Mouse (Mus musculus) erythroid progenitor cell, adult 5-6 weeks (primary cell): ENCODE measurements around the gene Ppp1r35. TPM values are rescaled to one million over a fixed set of nuclear protein-coding genes. Genes with fewer than 3 reads are reported as not detected.

Experiments used
- ATAC-seq: replicated peaks from 2 replicates; pipeline ENCODE4 v1.8.0; 2016; ENCODE audit warnings: moderate number of reproducible peaks, mild to moderate bottlenecking, moderate TSS enrichment, inconsistent platforms; ENCODE audit not compliant: poor library complexity, low FRiP score, severe bottlenecking
- total RNA-seq, 2 experiments: library from RNA; stranded (forward) in 1 of 2; stranded (reverse) in 1 of 2; fragments of 150-400 nt in 1 of 2; fragments of 186-747, 209-891 nt in 1 of 2; gene quantifications; 2 replicates each; pipeline versions ENCODE4 v1.2.3 to v1.2.4; 2015 to 2017; ENCODE audit warnings: low replicate concordance in 2 of 2

Gene Ppp1r35
- 43.6 and 45.8 TPM in 2 replicates for total RNA-seq (2015; ENCODE audit: low replicate concordance)
- total RNA-seq (2017; ENCODE audit: low replicate concordance), result 28.0 and 51.0 TPM in 2 replicates

GRCm38 (mm10) chr5:137778635-137779034 is at the start of gene Ppp1r35:
Gene Ppp1r35 (plus strand): TSS chr5:137778849.
- ATAC-seq, result peak; percentile 95

- no peak for ATAC-seq
Observed at GRCm38 (mm10) chr5:137733638-137734288, 44.9 kb upstream of the Ppp1r35 start.

GRCm38 (mm10) chr5:137734289-137735061 is 44.2 kb upstream of the Ppp1r35 start:
- no peak for ATAC-seq

DNA sequence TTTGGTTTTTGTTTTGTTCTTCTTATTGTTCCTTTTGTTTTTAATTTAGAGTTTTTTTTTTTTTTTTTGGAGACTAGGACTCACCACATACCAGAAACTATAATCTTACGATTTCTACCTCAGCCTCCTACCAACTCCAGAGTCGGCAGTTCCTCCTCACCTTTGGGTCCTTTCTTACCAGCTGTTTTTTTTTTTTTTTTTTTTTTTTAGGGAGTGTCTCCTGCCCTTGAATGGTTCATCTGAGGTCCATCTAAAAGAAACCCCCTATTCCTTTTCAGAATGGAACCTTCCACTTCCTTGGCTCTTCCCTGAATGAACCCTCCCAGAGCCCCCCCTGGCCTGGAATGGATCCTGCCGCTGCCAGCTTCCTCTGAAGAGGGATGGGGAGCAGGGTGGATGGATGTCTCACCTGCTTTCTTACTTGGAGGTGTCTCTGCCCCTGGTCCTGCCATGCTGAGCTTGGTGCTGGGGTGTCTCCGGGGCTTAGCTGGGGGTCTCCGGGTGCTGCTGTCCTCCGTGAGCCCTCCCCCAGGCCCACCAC is 41.2 kb upstream of the Ppp1r35 start:
- ATAC-seq, result no peak

GRCm38 (mm10) chr5:137738516-137738915 is 40.1 kb upstream of the Ppp1r35 start:
- ATAC-seq, result no peak

DNA sequence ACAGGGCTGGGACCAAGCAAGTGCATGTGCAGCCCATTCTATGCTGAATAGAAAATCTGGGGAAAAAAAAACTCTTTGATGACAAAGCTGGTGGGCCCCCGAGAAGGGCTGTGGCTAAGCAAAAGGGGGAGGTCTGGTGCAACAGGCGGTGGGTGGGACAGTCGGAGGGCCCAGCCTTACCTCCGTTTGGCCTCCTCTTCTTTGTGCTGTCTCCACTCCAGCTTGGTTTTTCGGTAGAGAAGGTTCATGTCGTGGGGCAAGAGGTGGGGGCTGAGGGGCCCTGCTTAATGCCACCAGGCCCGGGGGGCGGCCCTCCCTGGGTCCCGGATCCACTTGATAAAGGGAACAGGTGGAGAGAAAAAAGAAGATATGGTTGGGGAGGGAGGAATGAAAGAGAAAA is 39.2 kb upstream of the Ppp1r35 start:
- no peak for ATAC-seq

GRCm38 (mm10) chr5:137740506-137740905 is 38.1 kb upstream of the Ppp1r35 start:
- ATAC-seq, result no peak

GRCm38 (mm10) chr5:137741023-137741931 is 37.4 kb upstream of the Ppp1r35 start, which contains the start of gene Nyap1:
Gene Nyap1 (minus strand): TSS chr5:137741607.
- ATAC-seq, result peak; percentile 75

DNA sequence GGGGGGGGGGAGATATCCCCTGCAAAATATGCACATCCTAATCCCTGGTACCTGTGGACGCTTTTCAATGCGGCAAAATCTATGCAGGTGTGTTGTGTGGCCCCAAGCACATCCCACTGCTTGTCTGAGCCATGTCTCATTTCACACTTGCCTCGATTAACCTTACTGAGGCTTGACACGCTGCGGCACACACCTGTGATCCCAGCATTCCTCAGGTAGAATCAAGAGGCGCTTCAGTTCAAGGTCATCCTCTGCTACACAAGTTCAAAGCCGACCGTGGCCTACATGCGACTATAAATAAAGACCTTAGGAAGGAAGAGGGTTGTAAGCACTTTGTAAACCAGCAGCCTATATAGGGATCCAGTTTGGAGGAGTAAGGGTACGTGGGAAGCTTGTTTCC is 36.6 kb upstream of the Ppp1r35 start:
- no peak for ATAC-seq

DNA sequence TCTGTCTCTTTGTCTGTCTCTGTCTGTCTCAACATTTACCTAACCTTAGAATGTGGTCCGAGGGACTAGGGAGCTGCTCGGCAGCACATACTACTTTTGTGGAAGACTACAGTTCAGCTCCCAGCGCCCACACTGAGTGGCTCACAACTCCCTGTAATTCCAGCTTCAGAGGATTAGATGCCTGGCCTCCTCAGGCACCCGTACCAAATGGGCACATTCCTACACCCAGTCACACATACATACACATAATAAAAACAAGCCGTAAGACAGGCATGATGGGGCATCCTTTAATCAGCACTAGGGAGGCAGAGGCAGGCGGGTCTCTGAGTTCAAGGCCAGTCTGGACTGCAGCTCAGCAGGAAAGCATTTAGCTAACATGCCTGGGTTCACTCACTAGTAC is 35.8 kb upstream of the Ppp1r35 start:
- no peak for ATAC-seq

DNA sequence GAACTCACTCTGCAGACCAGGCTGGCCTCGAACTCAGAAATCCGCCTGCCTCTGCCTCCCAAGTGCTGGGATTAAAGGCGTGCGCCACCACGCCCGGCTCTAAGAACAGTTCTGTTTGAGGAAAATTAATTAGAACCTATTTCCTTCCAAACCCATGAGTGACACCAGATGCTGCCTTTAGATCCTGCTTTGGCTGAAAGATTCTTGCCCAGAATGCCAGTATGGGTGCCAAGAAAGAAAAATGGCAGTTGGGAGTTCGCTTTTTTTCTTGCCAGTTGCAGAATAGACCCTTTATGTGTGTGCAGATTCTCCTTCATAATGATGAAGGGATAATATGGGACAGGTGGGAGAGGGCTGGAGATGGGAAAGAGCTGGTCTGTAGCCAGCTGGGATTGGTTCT is 34.5 kb upstream of the Ppp1r35 start:
- ATAC-seq, result no peak

DNA sequence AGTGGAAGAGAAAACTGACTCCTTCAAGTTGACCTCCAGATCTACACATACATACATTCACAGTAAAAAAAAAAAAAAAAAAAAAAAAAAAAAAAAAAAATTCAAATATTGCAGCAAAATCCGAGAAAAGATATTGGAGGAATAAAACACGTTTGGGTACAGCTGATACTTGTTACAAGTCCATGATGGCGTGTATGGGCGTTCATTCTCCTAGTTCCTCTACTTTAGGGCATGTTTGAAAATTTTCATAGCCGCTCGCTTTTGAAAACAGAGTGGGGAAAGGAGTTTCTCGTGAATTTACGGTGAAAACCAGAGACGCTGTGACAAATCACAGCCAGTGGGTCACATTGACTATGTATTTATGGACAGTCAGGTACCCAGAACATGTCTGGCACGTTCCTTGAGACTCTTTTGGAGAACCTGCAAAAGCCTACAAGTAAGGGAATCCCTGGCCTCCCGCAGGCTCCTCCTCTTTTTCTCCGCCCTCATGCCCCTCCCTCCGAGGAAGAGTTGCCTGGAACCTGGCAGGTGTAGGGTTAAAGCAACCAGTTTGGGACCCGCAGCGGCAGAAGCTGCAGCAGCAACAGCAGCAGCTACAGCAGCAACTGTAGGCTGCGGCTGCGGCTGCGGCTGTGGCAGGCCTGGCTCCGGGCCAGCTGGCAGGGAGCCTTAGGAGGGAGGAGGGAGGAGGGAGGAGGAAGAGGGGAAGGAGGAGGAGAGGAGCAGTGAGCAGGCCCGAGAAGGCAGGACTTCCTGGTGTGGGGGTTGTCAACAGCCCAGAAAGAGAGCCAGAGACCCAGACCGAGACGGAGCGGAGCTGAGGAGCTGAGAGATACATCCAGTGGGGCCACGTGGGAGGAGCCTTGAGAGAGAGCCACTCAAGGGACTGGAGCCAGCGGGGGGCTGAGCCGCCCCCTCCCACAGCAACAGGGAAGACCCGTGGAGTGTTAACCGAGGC is 33.2 kb upstream of the Ppp1r35 start, which contains the start of gene Tsc22d4:
TSS of gene Tsc22d4 (plus strand) at position 517 of the 958 bp plus-strand sequence.
- peak; percentile 75 for ATAC-seq

- ATAC-seq, result peak; percentile 55
Observed at GRCm38 (mm10) chr5:137746282-137746850, 32.3 kb upstream of the Ppp1r35 start.

DNA sequence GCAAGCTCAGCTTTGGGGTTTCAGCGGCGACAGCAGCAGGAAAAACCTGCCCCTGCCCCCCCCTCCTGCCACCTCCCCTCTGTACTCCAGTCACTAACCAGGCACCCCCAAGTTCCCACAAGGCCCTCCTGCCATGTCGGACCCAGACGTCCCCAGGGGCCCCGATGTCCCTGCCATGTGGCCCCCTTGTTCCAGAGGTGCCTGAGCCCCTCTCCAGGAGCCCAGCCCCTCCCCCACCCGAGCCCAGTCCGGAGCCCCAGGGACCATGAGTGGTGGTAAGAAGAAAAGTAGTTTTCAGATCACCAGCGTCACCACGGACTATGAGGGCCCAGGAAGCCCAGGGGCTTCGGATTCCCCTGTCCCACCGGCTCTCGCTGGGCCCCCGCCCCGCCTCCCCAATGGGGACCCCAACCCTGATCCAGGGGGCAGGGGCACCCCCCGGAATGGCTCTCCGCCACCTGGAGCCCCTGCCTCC is 31.8 kb upstream of the Ppp1r35 start:
- no peak for ATAC-seq

GRCm38 (mm10) chr5:137747326-137747961 is 31.2 kb upstream of the Ppp1r35 start:
- peak; percentile 53 for ATAC-seq

DNA sequence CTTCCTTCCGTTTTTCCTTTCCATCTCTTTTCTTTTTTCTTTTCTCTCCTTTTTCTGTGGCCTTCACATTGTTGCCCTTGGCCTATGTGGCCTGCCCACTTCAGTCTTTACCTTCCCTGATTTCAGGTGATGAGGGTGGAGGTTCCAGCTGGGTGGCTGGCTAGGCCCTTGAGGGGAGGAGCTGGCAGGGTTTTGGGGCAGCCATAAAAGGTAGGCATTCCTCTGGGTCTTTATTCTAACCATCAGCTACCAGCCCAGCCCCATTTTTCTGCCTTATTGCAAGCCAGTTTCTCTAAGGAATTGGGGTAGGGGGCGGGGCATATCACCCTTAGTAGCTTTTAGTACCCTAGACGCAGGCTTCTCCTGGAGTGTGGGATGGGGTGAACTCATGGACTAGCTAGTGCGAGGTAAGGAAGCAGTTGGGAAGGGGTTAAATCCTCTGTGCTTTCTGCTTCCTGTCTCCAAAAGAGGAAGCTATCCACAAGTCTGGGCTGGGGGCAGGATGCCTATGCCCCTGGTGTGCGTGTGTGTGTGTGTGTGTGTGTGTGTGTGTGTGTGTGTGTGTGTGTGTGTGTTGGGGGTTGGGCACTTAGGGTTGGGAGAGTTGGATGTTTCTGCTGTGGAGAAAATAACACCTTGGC is 30.4 kb upstream of the Ppp1r35 start:
- no peak for ATAC-seq

DNA sequence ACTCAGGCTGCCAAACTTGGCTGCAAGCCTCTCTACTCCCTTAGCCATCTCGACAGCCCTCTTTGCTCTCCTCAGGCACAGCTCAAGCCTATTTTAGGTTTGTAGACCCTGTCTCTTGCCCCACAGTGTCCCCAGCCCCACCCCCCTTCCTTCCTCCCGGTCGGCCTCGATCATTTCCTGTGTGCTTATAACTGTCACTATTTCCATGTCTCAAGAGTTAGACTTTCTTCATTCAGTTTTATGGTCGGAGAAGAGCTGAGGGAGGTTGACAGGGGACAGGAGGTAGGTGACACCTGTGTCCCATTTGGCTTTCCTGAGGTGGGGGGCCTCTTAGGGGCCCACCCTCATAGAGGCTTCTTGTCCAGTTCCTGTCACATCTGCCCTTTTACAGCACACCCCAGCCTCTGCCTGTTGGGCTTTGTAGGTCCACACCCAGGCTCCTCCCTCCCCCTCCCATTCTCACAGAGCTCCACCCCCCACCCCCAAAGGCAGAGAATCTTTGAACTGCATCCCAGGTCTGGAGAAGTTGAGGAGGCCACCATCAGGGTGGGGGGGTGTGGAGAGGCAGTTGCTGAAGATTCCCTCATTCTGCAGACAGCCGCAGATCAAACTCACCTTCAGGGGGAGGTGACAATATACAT is 29.3 kb upstream of the Ppp1r35 start:
- ATAC-seq, result no peak
